In genomic region chr11:106976194-106976593, GRCm38 (mm10) we compare ENCODE assay signal across 9 mouse cellular contexts. TPM values are rescaled to one million over a fixed set of nuclear protein-coding genes. Genes with fewer than 3 reads are reported as not detected.
DNase-seq lines count a peak whose midpoint lies in the region; ATAC-seq and TF ChIP-seq lines count a peak whose summit lies in the region.
"Had no signal": no experiment of that assay in that cellular context is flagged by ENCODE, and none has a peak within 500 bp of the region (broad histone marks: within the 10 kb centered on the region; RNA-seq: fewer than 3 reads in every experiment).

No protein-coding gene starts in this region.

- no peak overlapping the region for H3K9ac ChIP-seq in lung, embryonic 16.5 days (ENCODE audit: low read length)

- H3K4me1 ChIP-seq in kidney, adult 2 months (ENCODE audit: control insufficient read depth, insufficient read depth, low read length) = 0 out of 2 replicates have a peak, but pooled peaks cover 4% of the 10 kb centered on the region
- H3K4me1 ChIP-seq in lung, embryonic 16.5 days (replicated peaks; ENCODE audit: control insufficient read depth, insufficient read depth, low read length) = peaks cover 15% of the 10 kb centered on the region

- no peaks in the 10 kb centered on the region for H3K9me3 ChIP-seq in lung, embryonic 16.5 days (ENCODE audit: control insufficient read depth, low read length)

- H3K36me3 ChIP-seq in kidney, adult 2 months (ENCODE audit: control insufficient read depth, insufficient read depth, low read length) = no peaks in the 10 kb centered on the region
- H3K36me3 ChIP-seq in lung, embryonic 16.5 days (ENCODE audit: control insufficient read depth, insufficient read depth, low read length) = no peaks in the 10 kb centered on the region

- peak; percentile 41 to 47 for DNase-seq in cerebellum, postnatal 10 days
- DNase-seq in cerebellum, adult 11-12 months = no peak
- peak; percentile 69 for DNase-seq in gastrocnemius, adult 18-20 months (ENCODE audit: low spot score)
- DNase-seq in kidney, adult 2 months = peak; percentile 79
- no peak for DNase-seq in retina, embryonic 14.5 days (ENCODE audit: low spot score)
- no peak for DNase-seq in left cerebral cortex, postnatal 25 days (ENCODE audit: low spot score in 2 of 2)
- DNase-seq in left cerebral cortex, adult 9 months (ENCODE audit: low spot score in 2 of 2) = no peak

- no peak for TF ChIP-seq POLR2A in kidney, adult 2 months (IDR thresholded peaks at IDR 0.05; ENCODE audit: low read depth, low read length)

- H3K27ac ChIP-seq in kidney, adult 2 months (ENCODE audit: insufficient read depth, low read depth, low read length) = no peak overlapping the region
- peak overlapping the region; percentile 93 for H3K27ac ChIP-seq in lung, embryonic 16.5 days (ENCODE audit: low read length)

- WGBS in kidney, adult 2 months = 55% methylated on average over 8 of the region's 8 CpGs
- WGBS in lung, embryonic 16.5 days = 42% methylated on average over 8 of the region's 8 CpGs

- intact Hi-C loops in left cerebral cortex, postnatal 25 days (cut with DNase I) = loop anchor here (2.0 to 5.0 kb wide), 2 partner anchors 123 to 174 kb away; no protein-coding TSS in a partner anchor

- no peak overlapping the region for H3K4me3 ChIP-seq in kidney, adult 2 months (ENCODE audit: insufficient read depth, low read depth, low read length)
- no peak overlapping the region for H3K4me3 ChIP-seq in lung, embryonic 16.5 days (ENCODE audit: low read length)
- H3K4me3 ChIP-seq: myocyte had no signal

- H3K27me3 ChIP-seq in kidney, adult 2 months (replicated peaks; ENCODE audit: control insufficient read depth, insufficient read depth, low read length) = no peaks in the 10 kb centered on the region
- H3K27me3 ChIP-seq in lung, embryonic 16.5 days (ENCODE audit: control insufficient read depth, insufficient read depth, low read depth, low read length) = no peaks in the 10 kb centered on the region

- peak overlapping the region; percentile 22 for H3K4me2 ChIP-seq in lung, embryonic 16.5 days (ENCODE audit: low read depth, low read length)

- no peak for TF ChIP-seq CTCF in kidney, adult 2 months (conservative IDR thresholded peaks at IDR 0.05; ENCODE audit: insufficient read depth, insufficient read length, low read depth, low read length)

- peak; percentile 91 for ATAC-seq in lung, embryonic 16.5 days (ENCODE audit: low read depth)

RNA-seq across cellular contexts. Expression of gene Kpna2, which starts 23.1 kb away (rescaled TPM):
- 10 to 100 TPM in 1 of 2 experiments, 1 to 10 TPM in 1; 9.4 to 10.3 TPM for total RNA-seq in gastrocnemius, adult 18-20 months (2021)
- polyA plus RNA-seq in kidney, adult 2 months (2012; rRNA removed) = 11.9 and 14.1 TPM in 2 replicates
- polyA plus RNA-seq in lung, embryonic 16.5 days (2015; fragmentation: Nextera tagmentation; extraction: Ambion mirVana) = 437 and 492 TPM in 2 replicates
- total RNA-seq in left cerebral cortex, postnatal 25 days (2021) = 10 to 100 TPM; 23.7 to 29.3 TPM

RNA-seq across cellular contexts. Expression of gene 1810010H24Rik, which starts 49.3 kb away (rescaled TPM):
- 1 to 10 TPM; 1.5 TPM for total RNA-seq in gastrocnemius, adult 18-20 months (2021)
- 1.8 and 2.6 TPM in 2 replicates for polyA plus RNA-seq in kidney, adult 2 months (2012; rRNA removed)
- 4.4 and 5.1 TPM in 2 replicates for polyA plus RNA-seq in lung, embryonic 16.5 days (2015; fragmentation: Nextera tagmentation; extraction: Ambion mirVana)
- total RNA-seq in left cerebral cortex, postnatal 25 days (2021) = 1 to 10 TPM; 2.9 to 4.6 TPM

RNA-seq across cellular contexts. Expression of gene Smurf2, which starts 55.7 kb away (rescaled TPM):
- total RNA-seq in gastrocnemius, adult 18-20 months (2021) = 10 to 100 TPM; 24.5 to 29.5 TPM
- polyA plus RNA-seq in kidney, adult 2 months (2012; rRNA removed) = 12.1 and 14.7 TPM in 2 replicates
- polyA plus RNA-seq in lung, embryonic 16.5 days (2015; fragmentation: Nextera tagmentation; extraction: Ambion mirVana) = 16.4 and 17.6 TPM in 2 replicates
- 10 to 100 TPM; 27.1 to 30.6 TPM for total RNA-seq in left cerebral cortex, postnatal 25 days (2021)

Comparison
In these comparisons a context has a peak if more than half of its experiments do, and no peak if none do; other contexts are left out.
1. DNase-seq: peak in cerebellum, postnatal 10 days (2 of 2), gastrocnemius, adult 18-20 months (single experiment) and kidney, adult 2 months (single experiment); none in cerebellum, adult 11-12 months (single experiment), retina, embryonic 14.5 days (single experiment), left cerebral cortex, postnatal 25 days (0 of 2) and left cerebral cortex, adult 9 months (0 of 2).